Mouse (Mus musculus): Measurements from ENCODE around the gene Prune1. TPM values are rescaled to one million over a fixed set of nuclear protein-coding genes. Genes with fewer than 3 reads are reported as not detected.
A peak's percentile ranks its signal among the peaks of the same experiment; 100 is the strongest.

Prune1 gene
- polyA plus RNA-seq, 1 experiment from 2014 or later, result 25.2 TPM

GRCm38 (mm10) chr3:95284062-95284461 lies 2.2 kb upstream of the Prune1 start:
- peak overlapping the region; percentile 81 for H3K4me3 ChIP-seq
- H3K27me3 ChIP-seq (ENCODE audit: low read depth, poor library complexity, severe bottlenecking), result no peaks in the 10 kb centered on the region
- H3K9me3 ChIP-seq (replicated peaks), result no peaks in the 10 kb centered on the region
- peaks cover 37% of the 10 kb centered on the region for H3K4me1 ChIP-seq
- H3K36me3 ChIP-seq, result peaks cover 17% of the 10 kb centered on the region
- WGBS, result 52% methylated on average over 1 of the region's 1 CpGs
- peak overlapping the region; percentile 95; the same call in 1 of the 2 replicates for H3K27ac ChIP-seq (replicated peaks)
- no peak for DNase-seq (ENCODE audit: low spot score)

- Histone ChIP-seq H3K9me3 (replicated peaks) (no peaks in the 10 kb centered on the region), H3K27me3 (ENCODE audit: low read depth, poor library complexity, severe bottlenecking) (no peaks in the 10 kb centered on the region), H3K36me3 (peaks cover 14% of the 10 kb centered on the region), H3K4me1 (peaks cover 37% of the 10 kb centered on the region), H3K27ac (replicated peaks) (peak overlapping the region; percentile 95), H3K4me3 (peak overlapping the region; percentile 81)
- no peak for DNase-seq (ENCODE audit: low spot score)
- WGBS, result 4% methylated on average over 7 of the region's 7 CpGs
Observed at GRCm38 (mm10) chr3:95283589-95283941, 1.7 kb upstream of the Prune1 start.

- Histone ChIP-seq H3K36me3 (peaks cover 9% of the 10 kb centered on the region), H3K4me1 (peaks cover 37% of the 10 kb centered on the region), H3K9me3 (replicated peaks) (no peaks in the 10 kb centered on the region), H3K4me3 (peak overlapping the region; percentile 81), H3K27ac (replicated peaks) (peak overlapping the region; percentile 95), H3K27me3 (ENCODE audit: low read depth, poor library complexity, severe bottlenecking) (no peaks in the 10 kb centered on the region)
- peak; percentile 84 for DNase-seq (ENCODE audit: low spot score)
- under 1% methylated on average over 51 of the region's 51 CpGs for WGBS
Observed at GRCm38 (mm10) chr3:95282865-95283588, 1.2 kb upstream of the Prune1 start.

- 0 out of 2 replicates have a peak, but pooled peaks cover 3% of the 10 kb centered on the region for H3K36me3 ChIP-seq
- H3K4me3 ChIP-seq, result peak overlapping the region; percentile 81
- no peaks in the 10 kb centered on the region for H3K27me3 ChIP-seq (ENCODE audit: low read depth, poor library complexity, severe bottlenecking)
- WGBS, result 1% methylated on average over 11 of the region's 11 CpGs
- H3K4me1 ChIP-seq, result peaks cover 37% of the 10 kb centered on the region
- H3K27ac ChIP-seq (replicated peaks), result peak overlapping the region; percentile 95
- DNase-seq (ENCODE audit: low spot score), result no peak
- H3K9me3 ChIP-seq (replicated peaks), result no peaks in the 10 kb centered on the region
Observed at GRCm38 (mm10) chr3:95282381-95282864, 547 bp upstream of the Prune1 start.

- DNase-seq (ENCODE audit: low spot score), result no peak
- 25% methylated on average over 8 of the region's 8 CpGs for WGBS
- H3K27ac ChIP-seq (replicated peaks), result peak overlapping the region; percentile 95
Observed at GRCm38 (mm10) chr3:95280747-95281146, 1.1 kb downstream of the Prune1 start.

GRCm38 (mm10) chr3:95277149-95277551 lies 4.7 kb downstream of the Prune1 start:
- WGBS, result 95% methylated on average over 1 of the region's 1 CpGs
- DNase-seq (ENCODE audit: low spot score), result no peak
- Histone ChIP-seq H3K27me3 (ENCODE audit: low read depth, poor library complexity, severe bottlenecking) (no peaks in the 10 kb centered on the region), H3K4me1 (peaks cover 18% of the 10 kb centered on the region), H3K27ac (replicated peaks) (no peak overlapping the region), H3K4me3 (no peak overlapping the region), H3K9me3 (replicated peaks) (no peaks in the 10 kb centered on the region), H3K36me3 (peaks cover 7% of the 10 kb centered on the region; the same call in 1 of the 2 replicates)

More at GRCm38 (mm10) chr3:95280747-95281146, 1.1 kb downstream of the Prune1 start:
- H3K36me3 ChIP-seq, result no peaks in the 10 kb centered on the region
- no peaks in the 10 kb centered on the region for H3K9me3 ChIP-seq (replicated peaks)
- peaks cover 39% of the 10 kb centered on the region for H3K4me1 ChIP-seq
- H3K4me3 ChIP-seq, result peak overlapping the region; percentile 81
- H3K27me3 ChIP-seq (ENCODE audit: low read depth, poor library complexity, severe bottlenecking), result no peaks in the 10 kb centered on the region

- Histone ChIP-seq H3K27me3 (ENCODE audit: low read depth, poor library complexity, severe bottlenecking) (no peaks in the 10 kb centered on the region), H3K4me3 (no peak overlapping the region), H3K4me1 (peaks cover 13% of the 10 kb centered on the region), H3K36me3 (peaks cover 7% of the 10 kb centered on the region; the same call in 1 of the 2 replicates), H3K9me3 (replicated peaks) (no peaks in the 10 kb centered on the region), H3K27ac (replicated peaks) (no peak overlapping the region)
- DNase-seq (ENCODE audit: low spot score), result no peak
- WGBS, result 78% methylated on average over 5 of the region's 5 CpGs
Observed at GRCm38 (mm10) chr3:95276428-95276934, 5.4 kb downstream of the Prune1 start.

GRCm38 (mm10) chr3:95275161-95275560 lies 6.7 kb downstream of the Prune1 start:
- Histone ChIP-seq H3K4me3 (no peak overlapping the region), H3K4me1 (peaks cover 2% of the 10 kb centered on the region; the same call in 1 of the 2 replicates), H3K27ac (replicated peaks) (no peak overlapping the region), H3K27me3 (ENCODE audit: low read depth, poor library complexity, severe bottlenecking) (no peaks in the 10 kb centered on the region), H3K9me3 (replicated peaks) (no peaks in the 10 kb centered on the region), H3K36me3 (peaks cover 7% of the 10 kb centered on the region; the same call in 1 of the 2 replicates)
- 88% methylated on average over 6 of the region's 6 CpGs for WGBS
- no peak for DNase-seq (ENCODE audit: low spot score)

- WGBS, result 94% methylated on average over 4 of the region's 4 CpGs
- Histone ChIP-seq H3K4me3 (no peak overlapping the region), H3K27ac (replicated peaks) (no peak overlapping the region), H3K27me3 (ENCODE audit: low read depth, poor library complexity, severe bottlenecking) (no peaks in the 10 kb centered on the region), H3K4me1 (peaks cover 2% of the 10 kb centered on the region; the same call in 1 of the 2 replicates), H3K9me3 (replicated peaks) (no peaks in the 10 kb centered on the region), H3K36me3 (peaks cover 8% of the 10 kb centered on the region; the same call in 1 of the 2 replicates)
- no peak for DNase-seq (ENCODE audit: low spot score)
Observed at GRCm38 (mm10) chr3:95274453-95274852, 7.4 kb downstream of the Prune1 start.

GRCm38 (mm10) chr3:95273471-95273870 lies 8.4 kb downstream of the Prune1 start:
- H3K27ac ChIP-seq (replicated peaks), result no peak overlapping the region
- no peak for DNase-seq (ENCODE audit: low spot score)
- no peaks in the 10 kb centered on the region for H3K27me3 ChIP-seq (ENCODE audit: low read depth, poor library complexity, severe bottlenecking)
- no peak overlapping the region for H3K4me3 ChIP-seq
- H3K36me3 ChIP-seq, result peaks cover 18% of the 10 kb centered on the region
- H3K9me3 ChIP-seq (replicated peaks), result no peaks in the 10 kb centered on the region
- WGBS, result 92% methylated on average over 5 of the region's 5 CpGs
- H3K4me1 ChIP-seq, result peaks cover 2% of the 10 kb centered on the region; the same call in 1 of the 2 replicates

GRCm38 (mm10) chr3:95270766-95271364 lies 11.0 kb downstream of the Prune1 start:
- peaks cover 43% of the 10 kb centered on the region for H3K36me3 ChIP-seq
- no peak for DNase-seq (ENCODE audit: low spot score)
- H3K4me1 ChIP-seq, result no peaks in the 10 kb centered on the region

GRCm38 (mm10) chr3:95269789-95270188 lies 12.1 kb downstream of the Prune1 start:
- Histone ChIP-seq H3K27ac (replicated peaks) (no peak overlapping the region), H3K36me3 (peaks cover 50% of the 10 kb centered on the region), H3K27me3 (ENCODE audit: low read depth, poor library complexity, severe bottlenecking) (no peaks in the 10 kb centered on the region), H3K9me3 (replicated peaks) (no peaks in the 10 kb centered on the region), H3K4me3 (no peak overlapping the region), H3K4me1 (no peaks in the 10 kb centered on the region)
- no peak for DNase-seq (ENCODE audit: low spot score)
- 91% methylated on average over 5 of the region's 5 CpGs for WGBS

More at GRCm38 (mm10) chr3:95270766-95271364, 11.0 kb downstream of the Prune1 start:
- Histone ChIP-seq H3K27ac (replicated peaks) (no peak overlapping the region), H3K4me3 (no peak overlapping the region), H3K9me3 (replicated peaks) (no peaks in the 10 kb centered on the region), H3K27me3 (ENCODE audit: low read depth, poor library complexity, severe bottlenecking) (no peaks in the 10 kb centered on the region)
- 88% methylated on average over 12 of the region's 12 CpGs for WGBS

GRCm38 (mm10) chr3:95267855-95268254 lies 14.0 kb downstream of the Prune1 start:
- peaks cover 61% of the 10 kb centered on the region for H3K36me3 ChIP-seq
- no peak overlapping the region for H3K27ac ChIP-seq (replicated peaks)
- no peaks in the 10 kb centered on the region for H3K9me3 ChIP-seq (replicated peaks)
- DNase-seq (ENCODE audit: low spot score), result no peak
- no peaks in the 10 kb centered on the region for H3K27me3 ChIP-seq (ENCODE audit: low read depth, poor library complexity, severe bottlenecking)
- peaks cover 6% of the 10 kb centered on the region; the same call in 1 of the 2 replicates for H3K4me1 ChIP-seq
- H3K4me3 ChIP-seq, result no peak overlapping the region

Data from midbrain, embryonic 10.5 days (tissue).